Mouse (Mus musculus): ENCODE measurements at regions not wholly inside any gene's neighbourhood (a gene's known extent, or its start where the extent isn't known, plus 50 kb on each side); places are given as distances from the start of the nearest gene placed in this dataset.

GRCm38 (mm10) chr15:56248731-56249130, 1228.7 kb downstream of the Slc22a22 start:
- Histone ChIP-seq H3K27me3 (ENCODE audit: control insufficient read depth, insufficient read depth, low read length) (no peaks in the 10 kb centered on the region), H3K36me3 (ENCODE audit: control insufficient read depth, insufficient read depth, low read length) (no peaks in the 10 kb centered on the region), H3K4me1 (ENCODE audit: control insufficient read depth in 2 of 2, insufficient read depth in 2 of 2, low read length in 2 of 2) (no peaks in the 10 kb centered on the region), H3K4me2 (ENCODE audit: low read length) (no peak overlapping the region), H3K4me3 (ENCODE audit: control insufficient read depth in 1 of 2, insufficient read depth in 1 of 2, low read depth in 1 of 2, low read length in 2 of 2) (no peak overlapping the region), H3K27ac (replicated peaks in 1 of 2; ENCODE audit: control insufficient read depth in 1 of 2, insufficient read depth in 1 of 2, low read depth in 2 of 2, low read length in 2 of 2) (no peak overlapping the region), H3K9me3 (ENCODE audit: control insufficient read depth, low read length) (no peaks in the 10 kb centered on the region), H3K9ac (ENCODE audit: low read length) (no peak overlapping the region)
- ATAC-seq (ENCODE audit: insufficient number of reproducible peaks, insufficient read depth, low FRiP score, low read depth) = no peak
- 77% methylated on average over 1 of the region's 1 CpGs for WGBS

DNA sequence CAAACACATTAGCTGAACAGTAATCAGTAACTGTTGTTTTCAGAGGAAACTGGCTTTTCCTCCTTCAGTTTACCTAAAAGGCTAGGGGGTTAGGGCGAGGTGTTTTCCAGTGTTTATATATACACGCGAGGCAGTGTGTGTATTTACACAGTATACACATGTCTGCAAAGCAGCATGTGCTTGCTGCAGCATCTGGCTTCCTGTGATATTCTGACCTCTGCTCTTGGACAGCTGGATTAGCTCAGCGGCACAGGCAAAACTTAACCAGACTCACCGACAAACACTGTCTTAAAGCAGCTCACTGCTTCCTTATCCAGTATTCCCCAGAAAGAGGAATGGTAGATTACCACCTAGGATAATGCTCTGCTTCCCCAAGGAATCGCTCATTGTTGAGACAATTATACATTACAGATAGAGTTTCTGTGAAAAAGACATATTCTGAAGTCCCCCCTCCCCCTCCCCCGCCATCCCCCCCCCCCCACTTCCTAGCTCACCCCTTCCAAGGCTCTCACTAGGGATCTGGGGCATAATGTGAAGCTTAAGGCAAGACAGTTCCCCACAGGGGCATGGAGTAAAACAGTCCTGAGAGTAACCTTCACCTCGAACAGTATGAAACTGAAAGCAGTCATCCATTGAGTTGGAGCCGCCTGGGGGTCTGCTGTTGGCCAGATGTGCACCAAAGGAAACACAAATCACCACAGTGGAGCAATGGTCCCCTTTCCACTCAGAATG, 1233.3 kb downstream of the Slc22a22 start:
- Histone ChIP-seq H3K9me3 (ENCODE audit: control insufficient read depth, low read length) (no peaks in the 10 kb centered on the region), H3K27me3 (ENCODE audit: control insufficient read depth, insufficient read depth, low read length) (no peaks in the 10 kb centered on the region), H3K36me3 (ENCODE audit: control insufficient read depth, insufficient read depth, low read length) (no peaks in the 10 kb centered on the region), H3K4me2 (ENCODE audit: low read length) (no peak overlapping the region), H3K4me3 (ENCODE audit: control insufficient read depth in 1 of 2, insufficient read depth in 1 of 2, low read depth in 1 of 2, low read length in 2 of 2) (no peak overlapping the region), H3K9ac (ENCODE audit: low read length) (no peak overlapping the region), H3K27ac (replicated peaks in 1 of 2; ENCODE audit: control insufficient read depth in 1 of 2, insufficient read depth in 1 of 2, low read depth in 2 of 2, low read length in 2 of 2) (no peak overlapping the region), H3K4me1 (ENCODE audit: control insufficient read depth in 2 of 2, insufficient read depth in 2 of 2, low read length in 2 of 2) (no peaks in the 10 kb centered on the region)
- WGBS = 60% methylated on average over 8 of the region's 9 CpGs
- ATAC-seq (ENCODE audit: insufficient number of reproducible peaks, insufficient read depth, low FRiP score, low read depth) = peak; percentile 17; the same call in 1 of the 2 replicates

- H3K4me3 ChIP-seq (ENCODE audit: control insufficient read depth in 1 of 2, insufficient read depth in 1 of 2, low read depth in 1 of 2, low read length in 2 of 2) = no peak overlapping the region
- H3K4me1 ChIP-seq (ENCODE audit: control insufficient read depth in 2 of 2, insufficient read depth in 2 of 2, low read length in 2 of 2) = no peaks in the 10 kb centered on the region
- no peaks in the 10 kb centered on the region for H3K9me3 ChIP-seq (ENCODE audit: control insufficient read depth, low read length)
- no peaks in the 10 kb centered on the region for H3K36me3 ChIP-seq (ENCODE audit: control insufficient read depth, insufficient read depth, low read length)
- H3K9ac ChIP-seq (ENCODE audit: low read length) = no peak overlapping the region
- H3K4me2 ChIP-seq (ENCODE audit: low read length) = no peak overlapping the region
- no peak overlapping the region for H3K27ac ChIP-seq (replicated peaks in 1 of 2; ENCODE audit: control insufficient read depth in 1 of 2, insufficient read depth in 1 of 2, low read depth in 2 of 2, low read length in 2 of 2)
- H3K27me3 ChIP-seq (ENCODE audit: control insufficient read depth, insufficient read depth, low read length) = no peaks in the 10 kb centered on the region
- WGBS = 83% methylated on average over 5 of the region's 5 CpGs
- ATAC-seq (ENCODE audit: insufficient number of reproducible peaks, insufficient read depth, low FRiP score, low read depth) = no peak
Measured at GRCm38 (mm10) chr15:56202552-56202951, 1274.9 kb downstream of the Slc22a22 start.

- H3K27me3 ChIP-seq (ENCODE audit: control insufficient read depth, insufficient read depth, low read length) = no peaks in the 10 kb centered on the region
- no peak overlapping the region for H3K27ac ChIP-seq (replicated peaks in 1 of 2; ENCODE audit: control insufficient read depth in 1 of 2, insufficient read depth in 1 of 2, low read depth in 2 of 2, low read length in 2 of 2)
- no peaks in the 10 kb centered on the region for H3K4me1 ChIP-seq (ENCODE audit: control insufficient read depth in 2 of 2, insufficient read depth in 2 of 2, low read length in 2 of 2)
- H3K36me3 ChIP-seq (ENCODE audit: control insufficient read depth, insufficient read depth, low read length) = no peaks in the 10 kb centered on the region
- H3K4me2 ChIP-seq (ENCODE audit: low read length) = no peak overlapping the region
- no peaks in the 10 kb centered on the region for H3K9me3 ChIP-seq (ENCODE audit: control insufficient read depth, low read length)
- WGBS = 42% methylated on average over 2 of the region's 2 CpGs
- no peak for ATAC-seq (ENCODE audit: insufficient number of reproducible peaks, insufficient read depth, low FRiP score, low read depth)
- no peak overlapping the region for H3K4me3 ChIP-seq (ENCODE audit: control insufficient read depth in 1 of 2, insufficient read depth in 1 of 2, low read depth in 1 of 2, low read length in 2 of 2)
- H3K9ac ChIP-seq (ENCODE audit: low read length) = no peak overlapping the region
Measured at GRCm38 (mm10) chr15:56199336-56199735, 1278.1 kb downstream of the Slc22a22 start.

- ATAC-seq (ENCODE audit: insufficient number of reproducible peaks, insufficient read depth, low FRiP score, low read depth) = no peak
Measured at GRCm38 (mm10) chr15:56197425-56198201, 1279.8 kb downstream of the Slc22a22 start.

GRCm38 (mm10) chr15:56166236-56166635, 1311.2 kb downstream of the Slc22a22 start:
- no peak overlapping the region for H3K4me2 ChIP-seq (ENCODE audit: low read length)
- no peak overlapping the region for H3K27ac ChIP-seq (replicated peaks in 1 of 2; ENCODE audit: control insufficient read depth in 1 of 2, insufficient read depth in 1 of 2, low read depth in 2 of 2, low read length in 2 of 2)
- 65% methylated on average over 6 of the region's 6 CpGs for WGBS
- H3K9ac ChIP-seq (ENCODE audit: low read length) = no peak overlapping the region
- H3K36me3 ChIP-seq (ENCODE audit: control insufficient read depth, insufficient read depth, low read length) = no peaks in the 10 kb centered on the region
- H3K9me3 ChIP-seq (ENCODE audit: control insufficient read depth, low read length) = no peaks in the 10 kb centered on the region
- no peak for ATAC-seq (ENCODE audit: insufficient number of reproducible peaks, insufficient read depth, low FRiP score, low read depth)
- H3K4me1 ChIP-seq (ENCODE audit: control insufficient read depth in 2 of 2, insufficient read depth in 2 of 2, low read length in 2 of 2) = no peaks in the 10 kb centered on the region
- H3K27me3 ChIP-seq (ENCODE audit: control insufficient read depth, insufficient read depth, low read length) = no peaks in the 10 kb centered on the region
- no peak overlapping the region for H3K4me3 ChIP-seq (ENCODE audit: control insufficient read depth in 1 of 2, insufficient read depth in 1 of 2, low read depth in 1 of 2, low read length in 2 of 2)

More at GRCm38 (mm10) chr15:56197425-56198201, 1279.8 kb downstream of the Slc22a22 start:
- Histone ChIP-seq H3K27me3 (ENCODE audit: control insufficient read depth, insufficient read depth, low read length) (no peaks in the 10 kb centered on the region), H3K4me2 (ENCODE audit: low read length) (no peak overlapping the region), H3K4me1 (ENCODE audit: control insufficient read depth in 2 of 2, insufficient read depth in 2 of 2, low read length in 2 of 2) (no peaks in the 10 kb centered on the region), H3K27ac (replicated peaks in 1 of 2; ENCODE audit: control insufficient read depth in 1 of 2, insufficient read depth in 1 of 2, low read depth in 2 of 2, low read length in 2 of 2) (no peak overlapping the region), H3K4me3 (ENCODE audit: control insufficient read depth in 1 of 2, insufficient read depth in 1 of 2, low read depth in 1 of 2, low read length in 2 of 2) (no peak overlapping the region), H3K36me3 (ENCODE audit: control insufficient read depth, insufficient read depth, low read length) (no peaks in the 10 kb centered on the region), H3K9ac (ENCODE audit: low read length) (no peak overlapping the region), H3K9me3 (ENCODE audit: control insufficient read depth, low read length) (no peaks in the 10 kb centered on the region)
- 47% methylated on average over 1 of the region's 1 CpGs for WGBS

- Histone ChIP-seq H3K4me3 (ENCODE audit: control insufficient read depth in 1 of 2, insufficient read depth in 1 of 2, low read depth in 1 of 2, low read length in 2 of 2) (no peak overlapping the region), H3K27me3 (ENCODE audit: control insufficient read depth, insufficient read depth, low read length) (no peaks in the 10 kb centered on the region), H3K27ac (replicated peaks in 1 of 2; ENCODE audit: control insufficient read depth in 1 of 2, insufficient read depth in 1 of 2, low read depth in 2 of 2, low read length in 2 of 2) (no peak overlapping the region), H3K9ac (ENCODE audit: low read length) (no peak overlapping the region), H3K9me3 (ENCODE audit: control insufficient read depth, low read length) (no peaks in the 10 kb centered on the region), H3K36me3 (ENCODE audit: control insufficient read depth, insufficient read depth, low read length) (no peaks in the 10 kb centered on the region), H3K4me1 (ENCODE audit: control insufficient read depth in 2 of 2, insufficient read depth in 2 of 2, low read length in 2 of 2) (no peaks in the 10 kb centered on the region), H3K4me2 (ENCODE audit: low read length) (no peak overlapping the region)
- WGBS = 68% methylated on average over 2 of the region's 2 CpGs
- no peak for ATAC-seq (ENCODE audit: insufficient number of reproducible peaks, insufficient read depth, low FRiP score, low read depth)
Measured at GRCm38 (mm10) chr15:56158726-56159125, 1318.7 kb downstream of the Slc22a22 start.
